Mouse (Mus musculus): Measurements from ENCODE around the gene Gm10100. TPM values are rescaled to one million over a fixed set of nuclear protein-coding genes. Genes with fewer than 3 reads are reported as not detected.
"Not testable (repeated sequence)": the region's sequence is repeated elsewhere in the genome, so short reads cannot be mapped to it uniquely, and the experiment has no call there.

Gene Gm10100
- polyA plus RNA-seq, 1 experiment from 2014 or later: not detected

GRCm38 (mm10) chr10:77706326-77706725, 20.0 kb upstream of the Gm10100 start, which contains the start of gene Gm10272:
Gene Gm10272, plus strand, starts transcription at chr10:77706626.
- H3K9ac ChIP-seq (ENCODE audit: low read length): no peak within 1 kb of the TSS
- ATAC-seq (replicated peaks; ENCODE audit: low FRiP score) (no peak), DNase-seq (ENCODE audit: low spot score) (no peak)
- H3K9me3 ChIP-seq (ENCODE audit: control insufficient read depth, low read length): no peaks in the 10 kb centered on the region
- H3K4me3 ChIP-seq (ENCODE audit: low read depth, low read length): no peak within 1 kb of the TSS
- H3K4me2 ChIP-seq (ENCODE audit: low read depth, low read length, severe bottlenecking): no peak within 1 kb of the TSS
- 92% methylated on average over 1 of the region's 1 CpGs for WGBS
- no peak within 1 kb of the TSS for H3K27ac ChIP-seq (ENCODE audit: low read depth, low read length)
- no peaks in the 10 kb centered on the region for H3K27me3 ChIP-seq (ENCODE audit: control insufficient read depth, insufficient read depth, low read length)
- H3K4me1 ChIP-seq (replicated peaks; ENCODE audit: control insufficient read depth, insufficient read depth, low read length): no peaks in the 10 kb centered on the region
- H3K36me3 ChIP-seq (ENCODE audit: control insufficient read depth, insufficient read depth, low read length): no peaks in the 10 kb centered on the region

DNA sequence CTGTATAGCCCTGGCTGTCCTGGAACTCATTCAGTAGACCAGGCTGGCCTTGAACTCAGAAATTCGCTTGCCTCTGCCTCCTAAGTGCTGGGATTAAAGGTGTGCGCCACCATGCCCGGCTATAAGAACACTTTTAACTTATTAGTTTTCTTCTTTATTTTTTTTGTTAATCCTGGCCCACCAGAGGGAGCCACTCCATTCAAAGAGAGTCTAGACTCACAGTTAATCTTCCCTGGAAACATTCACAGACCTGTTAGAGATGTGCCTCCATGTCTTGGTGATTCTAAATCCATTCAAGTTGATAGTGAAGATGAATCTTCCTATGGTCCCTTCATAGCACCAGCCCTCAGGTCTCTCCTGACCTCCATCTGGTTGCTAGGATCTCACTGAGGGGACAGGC, 16.5 kb upstream of the Gm10100 start:
- no peaks in the 10 kb centered on the region for H3K9me3 ChIP-seq (ENCODE audit: control insufficient read depth, low read length)
- 79% methylated on average over 3 of the region's 3 CpGs for WGBS
- no peaks in the 10 kb centered on the region for H3K27me3 ChIP-seq (ENCODE audit: control insufficient read depth, insufficient read depth, low read length)
- no peaks in the 10 kb centered on the region for H3K4me1 ChIP-seq (replicated peaks; ENCODE audit: control insufficient read depth, insufficient read depth, low read length)
- ATAC-seq (replicated peaks; ENCODE audit: low FRiP score) (no peak), DNase-seq (ENCODE audit: low spot score) (no peak)
- no peaks in the 10 kb centered on the region for H3K36me3 ChIP-seq (ENCODE audit: control insufficient read depth, insufficient read depth, low read length)
- no peak overlapping the region for H3K4me3 ChIP-seq (ENCODE audit: low read depth, low read length)
- no peak overlapping the region for H3K27ac ChIP-seq (ENCODE audit: low read depth, low read length)
- no peak overlapping the region for H3K4me2 ChIP-seq (ENCODE audit: low read depth, low read length, severe bottlenecking)
- no peak overlapping the region for H3K9ac ChIP-seq (ENCODE audit: low read length)

DNA sequence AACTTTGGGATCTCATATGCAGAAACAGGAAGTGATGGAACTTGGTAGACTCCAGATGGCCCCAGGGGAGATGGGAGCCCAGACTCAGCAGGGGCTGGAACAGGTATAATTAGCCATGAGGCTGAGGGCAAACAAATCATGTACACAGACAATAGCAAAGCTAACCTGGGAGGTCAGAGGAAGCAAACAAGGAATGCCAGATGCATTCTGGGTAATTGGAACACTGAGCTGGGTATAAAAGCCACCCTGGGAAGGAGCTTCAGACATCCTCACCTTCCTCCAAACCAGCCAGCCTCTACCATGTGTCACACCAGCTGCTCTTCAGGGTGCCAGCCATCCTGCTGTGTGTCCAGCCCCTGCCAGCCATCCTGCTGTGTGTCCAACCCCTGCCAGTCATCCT, 15.1 kb upstream of the Gm10100 start, which contains the start of gene Gm10024:
TSS of gene Gm10024 (plus strand) at position 301 of the 400 bp plus-strand sequence.
- not testable (repeated sequence) for ATAC-seq (replicated peaks; ENCODE audit: low FRiP score); H3K4me1 ChIP-seq (replicated peaks; ENCODE audit: control insufficient read depth, insufficient read depth, low read length); H3K4me2 ChIP-seq (ENCODE audit: low read depth, low read length, severe bottlenecking); H3K27me3 ChIP-seq (ENCODE audit: control insufficient read depth, insufficient read depth, low read length); DNase-seq (ENCODE audit: low spot score); H3K9ac ChIP-seq (ENCODE audit: low read length); H3K36me3 ChIP-seq (ENCODE audit: control insufficient read depth, insufficient read depth, low read length); H3K27ac ChIP-seq (ENCODE audit: low read depth, low read length); H3K9me3 ChIP-seq (ENCODE audit: control insufficient read depth, low read length); H3K4me3 ChIP-seq (ENCODE audit: low read depth, low read length)

- Histone ChIP-seq H3K4me2 (ENCODE audit: low read depth, low read length, severe bottlenecking) (no peak overlapping the region), H3K9ac (ENCODE audit: low read length) (no peak overlapping the region), H3K4me1 (replicated peaks; ENCODE audit: control insufficient read depth, insufficient read depth, low read length) (no peaks in the 10 kb centered on the region), H3K27ac (ENCODE audit: low read depth, low read length) (no peak overlapping the region), H3K27me3 (ENCODE audit: control insufficient read depth, insufficient read depth, low read length) (no peaks in the 10 kb centered on the region), H3K36me3 (ENCODE audit: control insufficient read depth, insufficient read depth, low read length) (no peaks in the 10 kb centered on the region), H3K9me3 (ENCODE audit: control insufficient read depth, low read length) (no peaks in the 10 kb centered on the region), H3K4me3 (ENCODE audit: low read depth, low read length) (no peak overlapping the region)
- 79% methylated on average over 4 of the region's 4 CpGs for WGBS
- DNase-seq (ENCODE audit: low spot score) (no peak), ATAC-seq (replicated peaks; ENCODE audit: low FRiP score) (no peak)
Measured at GRCm38 (mm10) chr10:77713734-77714133, 12.6 kb upstream of the Gm10100 start.

DNA sequence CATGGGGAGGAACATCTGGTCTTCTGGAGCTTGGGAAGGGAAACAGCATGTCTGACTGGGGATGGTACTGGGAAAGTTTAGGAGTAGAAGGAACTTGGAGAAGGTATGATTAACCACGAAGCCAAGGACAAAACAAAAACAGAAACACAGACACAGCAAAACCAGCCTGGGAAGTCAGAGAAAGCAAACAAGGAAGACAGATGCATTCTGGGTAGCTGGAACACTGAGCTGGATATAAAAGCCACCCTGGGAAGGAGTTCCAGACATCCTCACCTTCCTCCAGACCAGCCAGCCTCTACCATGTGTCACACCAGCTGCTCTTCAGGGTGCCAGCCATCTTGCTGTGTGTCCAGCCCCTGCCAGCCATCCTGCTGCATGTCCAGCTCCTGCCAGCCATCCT, 10.8 kb upstream of the Gm10100 start, which contains the start of gene Gm10142:
TSS of gene Gm10142 (plus strand) at position 301 of the 400 bp plus-strand sequence.
- Histone ChIP-seq H3K4me3 (ENCODE audit: low read depth, low read length) (no peak within 1 kb of the TSS), H3K4me1 (replicated peaks; ENCODE audit: control insufficient read depth, insufficient read depth, low read length) (no peaks in the 10 kb centered on the region), H3K27me3 (ENCODE audit: control insufficient read depth, insufficient read depth, low read length) (no peaks in the 10 kb centered on the region), H3K9ac (ENCODE audit: low read length) (no peak within 1 kb of the TSS), H3K36me3 (ENCODE audit: control insufficient read depth, insufficient read depth, low read length) (no peaks in the 10 kb centered on the region), H3K9me3 (ENCODE audit: control insufficient read depth, low read length) (no peaks in the 10 kb centered on the region), H3K27ac (ENCODE audit: low read depth, low read length) (no peak within 1 kb of the TSS), H3K4me2 (ENCODE audit: low read depth, low read length, severe bottlenecking) (no peak within 1 kb of the TSS)
- DNase-seq (ENCODE audit: low spot score) (no peak), ATAC-seq (replicated peaks; ENCODE audit: low FRiP score) (no peak)
- WGBS: 80% methylated on average over 1 of the region's 1 CpGs

DNA sequence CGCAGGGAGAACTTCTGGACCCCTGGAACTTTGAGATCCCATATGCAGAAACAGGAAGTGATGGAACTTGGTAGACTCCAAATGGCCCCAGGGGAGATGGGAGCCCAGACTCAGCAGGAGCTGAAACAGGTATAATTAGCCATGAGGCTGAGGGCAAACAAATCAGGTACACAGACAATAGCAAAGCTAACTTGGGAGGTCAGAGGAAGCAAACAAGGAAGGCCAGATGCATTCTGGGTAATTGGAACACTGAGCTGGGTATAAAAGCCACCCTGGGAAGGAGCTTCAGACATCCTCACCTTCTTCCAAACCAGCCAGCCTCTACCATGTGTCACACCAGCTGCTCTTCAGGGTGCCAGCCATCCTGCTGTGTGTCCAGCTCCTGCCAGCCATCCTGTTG, 6.0 kb upstream of the Gm10100 start, which contains the start of gene Krtap12-1:
TSS of gene Krtap12-1 (plus strand) at position 301 of the 400 bp plus-strand sequence.
- 64% methylated on average over 1 of the region's 1 CpGs for WGBS
- not testable (repeated sequence) for H3K4me2 ChIP-seq (ENCODE audit: low read depth, low read length, severe bottlenecking); H3K27me3 ChIP-seq (ENCODE audit: control insufficient read depth, insufficient read depth, low read length); DNase-seq (ENCODE audit: low spot score); H3K27ac ChIP-seq (ENCODE audit: low read depth, low read length); H3K4me1 ChIP-seq (replicated peaks; ENCODE audit: control insufficient read depth, insufficient read depth, low read length); H3K36me3 ChIP-seq (ENCODE audit: control insufficient read depth, insufficient read depth, low read length); H3K9me3 ChIP-seq (ENCODE audit: control insufficient read depth, low read length); H3K4me3 ChIP-seq (ENCODE audit: low read depth, low read length); ATAC-seq (replicated peaks; ENCODE audit: low FRiP score); H3K9ac ChIP-seq (ENCODE audit: low read length)

DNA sequence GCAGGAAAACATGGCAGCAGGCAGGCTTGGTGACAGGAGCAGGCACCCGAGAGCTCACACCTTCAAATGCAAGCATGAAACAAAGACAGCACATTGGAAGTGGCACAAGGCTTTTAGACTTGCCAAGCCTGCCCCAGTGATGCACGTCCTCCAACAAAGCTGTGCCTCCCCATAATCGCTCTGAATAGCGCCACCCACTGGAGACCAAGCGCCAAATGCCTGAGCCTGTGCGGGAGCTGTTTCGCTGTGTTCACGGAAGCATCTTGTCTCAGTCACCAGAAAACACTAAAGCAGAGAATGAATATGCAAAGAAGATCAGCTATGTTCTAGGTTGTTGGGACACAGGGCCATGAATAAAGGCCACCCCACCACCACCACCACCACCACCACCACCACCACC, 1.4 kb upstream of the Gm10100 start:
- no peaks in the 10 kb centered on the region for H3K9me3 ChIP-seq (ENCODE audit: control insufficient read depth, low read length)
- no peak overlapping the region for H3K9ac ChIP-seq (ENCODE audit: low read length)
- no peak overlapping the region for H3K27ac ChIP-seq (ENCODE audit: low read depth, low read length)
- no peak for ATAC-seq (replicated peaks; ENCODE audit: low FRiP score)
- no peak overlapping the region for H3K4me3 ChIP-seq (ENCODE audit: low read depth, low read length)
- no peak overlapping the region for H3K4me2 ChIP-seq (ENCODE audit: low read depth, low read length, severe bottlenecking)
- WGBS: 83% methylated on average over 8 of the region's 8 CpGs
- no peak for DNase-seq (ENCODE audit: low spot score)
- no peaks in the 10 kb centered on the region for H3K4me1 ChIP-seq (replicated peaks; ENCODE audit: control insufficient read depth, insufficient read depth, low read length)
- H3K27me3 ChIP-seq (ENCODE audit: control insufficient read depth, insufficient read depth, low read length): no peaks in the 10 kb centered on the region
- no peaks in the 10 kb centered on the region for H3K36me3 ChIP-seq (ENCODE audit: control insufficient read depth, insufficient read depth, low read length)

GRCm38 (mm10) chr10:77728280-77728679, 2.0 kb downstream of the Gm10100 start:
- DNase-seq (ENCODE audit: low spot score) (no peak), ATAC-seq (replicated peaks; ENCODE audit: low FRiP score) (no peak)
- H3K4me1 ChIP-seq (replicated peaks; ENCODE audit: control insufficient read depth, insufficient read depth, low read length): no peaks in the 10 kb centered on the region
- WGBS: 67% methylated on average over 4 of the region's 4 CpGs
- H3K27me3 ChIP-seq (ENCODE audit: control insufficient read depth, insufficient read depth, low read length): no peaks in the 10 kb centered on the region
- no peak overlapping the region for H3K27ac ChIP-seq (ENCODE audit: low read depth, low read length)
- H3K9me3 ChIP-seq (ENCODE audit: control insufficient read depth, low read length): no peaks in the 10 kb centered on the region
- H3K4me2 ChIP-seq (ENCODE audit: low read depth, low read length, severe bottlenecking): no peak overlapping the region
- no peaks in the 10 kb centered on the region for H3K36me3 ChIP-seq (ENCODE audit: control insufficient read depth, insufficient read depth, low read length)
- H3K4me3 ChIP-seq (ENCODE audit: low read depth, low read length): no peak overlapping the region
- H3K9ac ChIP-seq (ENCODE audit: low read length): no peak overlapping the region

GRCm38 (mm10) chr10:77729241-77729640, 3.0 kb downstream of the Gm10100 start:
- no peak overlapping the region for H3K4me3 ChIP-seq (ENCODE audit: low read depth, low read length)
- no peaks in the 10 kb centered on the region for H3K4me1 ChIP-seq (replicated peaks; ENCODE audit: control insufficient read depth, insufficient read depth, low read length)
- H3K9ac ChIP-seq (ENCODE audit: low read length): no peak overlapping the region
- no peak for DNase-seq (ENCODE audit: low spot score)
- WGBS: 63% methylated on average over 4 of the region's 4 CpGs
- H3K9me3 ChIP-seq (ENCODE audit: control insufficient read depth, low read length): no peaks in the 10 kb centered on the region
- H3K36me3 ChIP-seq (ENCODE audit: control insufficient read depth, insufficient read depth, low read length): no peaks in the 10 kb centered on the region
- no peak overlapping the region for H3K4me2 ChIP-seq (ENCODE audit: low read depth, low read length, severe bottlenecking)
- no peaks in the 10 kb centered on the region for H3K27me3 ChIP-seq (ENCODE audit: control insufficient read depth, insufficient read depth, low read length)
- no peak for ATAC-seq (replicated peaks; ENCODE audit: low FRiP score)
- H3K27ac ChIP-seq (ENCODE audit: low read depth, low read length): no peak overlapping the region

Measured in forebrain, embryonic 11.5 days (tissue).